Mouse (Mus musculus) stomach, embryonic 16.5 days (tissue): ENCODE results near the gene Celsr1. TPM values are rescaled to one million over a fixed set of nuclear protein-coding genes. Genes with fewer than 3 reads are reported as not detected.

Source experiments
- ATAC-seq: fragments of 200-750 bp; cut with Nextera tagmentation; 2 replicates; pipeline ENCODE4 v1.8.0; 2017; ENCODE audit warnings: moderate number of reproducible peaks, moderate TSS enrichment; ENCODE audit not compliant: insufficient read depth, low FRiP score
- H3K27ac ChIP-seq: fragments of 300-500 bp; sonication (generic); 2 replicates; pipeline ENCODE4 v1.5.1; 2014; ENCODE audit warnings: low read length
- H3K27me3 ChIP-seq: fragments of 300-500 bp; sonication (generic); 2 replicates; pipeline ENCODE4 v1.6.1; 2014; ENCODE audit warnings: low read length, control low read depth, mixed read lengths; ENCODE audit not compliant: control insufficient read depth, insufficient read depth
- H3K36me3 ChIP-seq: fragments of 300-500 bp; sonication (generic); 2 replicates; pipeline ENCODE4 v1.6.1; 2014; ENCODE audit warnings: low read length; ENCODE audit not compliant: control insufficient read depth, insufficient read depth
- H3K4me1 ChIP-seq: fragments of 300-500 bp; sonication (generic); 2 replicates; pipeline ENCODE4 v1.6.1; 2014; ENCODE audit warnings: low read length, control low read depth, mixed read lengths; ENCODE audit not compliant: control insufficient read depth, insufficient read depth
- H3K4me2 ChIP-seq: fragments of 300-500 bp; sonication (generic); 2 replicates; pipeline ENCODE4 v1.6.1; 2014; ENCODE audit warnings: low read depth, low read length, mixed read lengths
- H3K4me3 ChIP-seq: fragments of 300-500 bp; sonication (generic); replicated peaks from 2 replicates; pipeline ENCODE4 v1.5.1; 2014; ENCODE audit warnings: mild to moderate bottlenecking, low read length
- H3K9ac ChIP-seq: fragments of 300-500 bp; sonication (generic); 2 replicates; pipeline ENCODE4 v1.6.1; 2014; ENCODE audit warnings: low read length
- H3K9me3 ChIP-seq: fragments of 300-500 bp; sonication (generic); replicated peaks from 2 replicates; pipeline ENCODE4 v1.6.1; 2016; ENCODE audit warnings: low read length, control low read depth; ENCODE audit not compliant: control insufficient read depth
- WGBS: fragments of 180-500 bp; shearing (Covaris S2); extraction: QIAGEN DNeasy Blood & Tissue Kit; methylation state at CpG from one replicate; pipeline ENCODE4 v1.1.7; 2014; 5-methylcytosine and 5-hydroxymethylcytosine counted together
- polyA plus RNA-seq: library from polyadenylated mRNA; unstranded; fragments of >200 nt; fragmentation: Nextera tagmentation; extraction: Ambion mirVana; gene quantifications from 2 replicates; pipeline ENCODE4 v1.2.1, GENCODE M21; 2015

The Celsr1 gene
- polyA plus RNA-seq, 1 experiment from 2014 or later = 2.7 TPM

- H3K4me1 ChIP-seq = no peaks in the 10 kb centered on the region
- H3K27me3 ChIP-seq = no peaks in the 10 kb centered on the region
- no peaks in the 10 kb centered on the region for H3K9me3 ChIP-seq
- 83% methylated on average over 10 of the region's 10 CpGs for WGBS
- no peak overlapping the region for H3K4me2 ChIP-seq
- H3K9ac ChIP-seq = no peak overlapping the region
- H3K27ac ChIP-seq = no peak overlapping the region
- ATAC-seq = no peak
- H3K36me3 ChIP-seq = peaks cover 19% of the 10 kb centered on the region
- H3K4me3 ChIP-seq = no peak overlapping the region
Measured at GRCm38 (mm10) chr15:85897113-85897512, 136.5 kb downstream of the Celsr1 start.

GRCm38 (mm10) chr15:85896284-85896683, 137.3 kb downstream of the Celsr1 start:
- H3K4me3 ChIP-seq = no peak overlapping the region
- H3K27ac ChIP-seq = no peak overlapping the region
- H3K4me2 ChIP-seq = no peak overlapping the region
- no peak overlapping the region for H3K9ac ChIP-seq
- 13% methylated on average over 8 of the region's 8 CpGs for WGBS
- H3K36me3 ChIP-seq = peaks cover 19% of the 10 kb centered on the region
- ATAC-seq = peak; percentile 39; the same call in 1 of the 2 replicates
- H3K9me3 ChIP-seq = no peaks in the 10 kb centered on the region
- H3K4me1 ChIP-seq = no peaks in the 10 kb centered on the region
- H3K27me3 ChIP-seq = no peaks in the 10 kb centered on the region

DNA sequence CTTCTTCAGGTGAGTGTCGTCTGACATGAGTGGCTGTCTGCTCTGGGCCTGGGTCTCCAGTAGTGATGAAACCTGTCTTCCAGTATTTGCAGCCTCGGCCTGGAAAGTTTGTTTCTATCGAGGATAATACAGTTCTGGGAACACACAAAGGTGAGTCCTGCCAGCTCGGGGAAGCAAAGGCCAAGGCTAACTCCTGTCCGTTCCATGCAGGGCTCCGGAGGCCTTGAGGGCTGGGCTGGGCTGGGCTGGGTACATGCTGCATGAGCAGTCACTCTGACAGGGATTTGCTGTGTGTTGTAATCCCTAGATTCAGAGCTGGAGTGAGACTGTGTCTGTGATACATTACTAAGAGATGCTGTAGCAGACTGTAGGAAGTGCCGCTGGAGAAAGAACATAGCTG, 139.7 kb downstream of the Celsr1 start:
- Histone ChIP-seq H3K27ac (no peak overlapping the region), H3K4me3 (no peak overlapping the region), H3K27me3 (no peaks in the 10 kb centered on the region), H3K36me3 (peaks cover 22% of the 10 kb centered on the region), H3K9ac (no peak overlapping the region), H3K4me1 (no peaks in the 10 kb centered on the region), H3K4me2 (no peak overlapping the region), H3K9me3 (no peaks in the 10 kb centered on the region)
- WGBS = 85% methylated on average over 7 of the region's 7 CpGs
- ATAC-seq = no peak

GRCm38 (mm10) chr15:85892498-85893118, 141.0 kb downstream of the Celsr1 start:
- Histone ChIP-seq H3K4me3 (no peak overlapping the region), H3K27ac (no peak overlapping the region), H3K4me2 (no peak overlapping the region), H3K9ac (no peak overlapping the region), H3K9me3 (no peaks in the 10 kb centered on the region), H3K36me3 (peaks cover 23% of the 10 kb centered on the region), H3K4me1 (no peaks in the 10 kb centered on the region), H3K27me3 (no peaks in the 10 kb centered on the region)
- WGBS = 86% methylated on average over 13 of the region's 13 CpGs
- ATAC-seq = no peak

DNA sequence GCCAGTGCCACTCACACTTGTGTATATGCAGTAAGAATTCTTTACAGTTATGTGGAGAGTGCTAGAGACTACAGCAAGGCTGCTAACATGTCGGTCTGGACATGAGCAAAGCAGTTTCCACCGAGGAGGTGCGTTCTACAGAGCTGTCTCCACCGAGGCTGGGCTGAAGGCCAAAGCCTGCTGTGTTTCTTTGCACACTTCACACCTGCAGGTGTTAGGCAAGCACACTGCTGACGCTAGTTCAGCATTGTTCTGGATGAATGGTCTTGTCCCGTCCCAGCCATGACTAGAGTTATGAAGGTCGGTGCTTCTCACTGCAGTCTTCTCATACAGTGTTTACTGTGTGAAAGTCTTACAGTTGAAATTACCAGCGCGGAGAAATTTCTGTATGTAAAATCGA, 141.6 kb downstream of the Celsr1 start:
- Histone ChIP-seq H3K27ac (no peak overlapping the region), H3K9ac (no peak overlapping the region), H3K4me1 (no peaks in the 10 kb centered on the region), H3K4me2 (no peak overlapping the region), H3K4me3 (no peak overlapping the region), H3K27me3 (no peaks in the 10 kb centered on the region), H3K36me3 (peaks cover 25% of the 10 kb centered on the region), H3K9me3 (no peaks in the 10 kb centered on the region)
- WGBS = 78% methylated on average over 10 of the region's 10 CpGs
- ATAC-seq = no peak

DNA sequence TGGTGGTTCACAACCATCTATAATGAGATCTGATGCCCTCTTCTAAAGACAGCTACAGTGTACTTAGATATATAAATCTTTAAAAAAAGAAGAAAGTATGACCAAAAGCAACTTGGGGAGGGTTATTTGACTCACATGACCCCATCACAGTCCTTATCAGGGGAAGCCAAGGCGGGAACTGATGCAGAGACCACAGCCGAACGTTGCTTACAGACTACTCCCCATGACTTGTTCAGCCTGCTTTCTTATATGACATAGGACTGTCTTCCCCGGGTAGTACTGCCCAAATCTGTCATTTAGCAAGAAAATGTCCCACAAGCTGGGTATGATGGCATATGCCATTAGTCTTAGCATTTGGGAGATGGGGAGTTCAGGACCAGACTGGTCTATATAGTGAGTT, 144.3 kb downstream of the Celsr1 start:
- H3K36me3 ChIP-seq = peaks cover 19% of the 10 kb centered on the region; the same call in 1 of the 2 replicates
- WGBS = 83% methylated on average over 4 of the region's 4 CpGs

GRCm38 (mm10) chr15:85885606-85886005, 148.0 kb downstream of the Celsr1 start:
- Histone ChIP-seq H3K36me3 (peaks cover 19% of the 10 kb centered on the region), H3K9ac (no peak overlapping the region), H3K4me3 (no peak overlapping the region), H3K4me1 (no peaks in the 10 kb centered on the region), H3K27me3 (no peaks in the 10 kb centered on the region), H3K27ac (no peak overlapping the region), H3K9me3 (no peaks in the 10 kb centered on the region), H3K4me2 (no peak overlapping the region)
- WGBS = 85% methylated on average over 5 of the region's 5 CpGs
- ATAC-seq = no peak

More for the DNA sequence above, 144.3 kb downstream of the Celsr1 start:
- Histone ChIP-seq H3K4me1 (no peaks in the 10 kb centered on the region), H3K27me3 (no peaks in the 10 kb centered on the region), H3K9me3 (no peaks in the 10 kb centered on the region), H3K9ac (no peak overlapping the region), H3K4me3 (no peak overlapping the region), H3K4me2 (no peak overlapping the region), H3K27ac (no peak overlapping the region)
- ATAC-seq = no peak

DNA sequence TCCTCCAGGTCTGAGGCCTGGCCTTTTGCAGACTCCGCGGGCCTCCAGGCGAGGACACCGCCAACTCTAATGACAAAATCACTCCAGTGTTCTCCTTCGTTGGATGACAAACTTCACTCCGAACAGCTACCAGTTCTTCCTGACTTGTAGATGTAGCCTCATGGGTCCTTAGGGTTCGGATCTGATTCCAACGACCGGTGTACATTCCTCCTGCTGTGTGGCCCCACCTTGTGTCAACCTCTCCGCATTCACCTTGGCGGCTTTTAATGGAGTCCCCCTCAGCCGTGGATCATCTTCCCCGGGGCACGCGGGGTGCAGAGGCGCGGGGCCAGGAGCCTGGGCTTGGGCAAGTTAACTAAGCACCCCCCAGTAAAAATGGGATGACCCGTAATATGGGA, 154.1 kb downstream of the Celsr1 start:
- Histone ChIP-seq H3K36me3 (peaks cover 4% of the 10 kb centered on the region; the same call in 1 of the 2 replicates), H3K9ac (peak overlapping the region; percentile 92), H3K9me3 (no peaks in the 10 kb centered on the region), H3K27me3 (no peaks in the 10 kb centered on the region), H3K4me1 (peaks cover 6% of the 10 kb centered on the region), H3K4me2 (peak overlapping the region; percentile 82), H3K27ac (peak overlapping the region; percentile 88), H3K4me3 (peak overlapping the region; percentile 82)
- WGBS = under 1% methylated on average over 18 of the region's 18 CpGs
- peak; percentile 34; the same call in 1 of the 2 replicates for ATAC-seq

DNA sequence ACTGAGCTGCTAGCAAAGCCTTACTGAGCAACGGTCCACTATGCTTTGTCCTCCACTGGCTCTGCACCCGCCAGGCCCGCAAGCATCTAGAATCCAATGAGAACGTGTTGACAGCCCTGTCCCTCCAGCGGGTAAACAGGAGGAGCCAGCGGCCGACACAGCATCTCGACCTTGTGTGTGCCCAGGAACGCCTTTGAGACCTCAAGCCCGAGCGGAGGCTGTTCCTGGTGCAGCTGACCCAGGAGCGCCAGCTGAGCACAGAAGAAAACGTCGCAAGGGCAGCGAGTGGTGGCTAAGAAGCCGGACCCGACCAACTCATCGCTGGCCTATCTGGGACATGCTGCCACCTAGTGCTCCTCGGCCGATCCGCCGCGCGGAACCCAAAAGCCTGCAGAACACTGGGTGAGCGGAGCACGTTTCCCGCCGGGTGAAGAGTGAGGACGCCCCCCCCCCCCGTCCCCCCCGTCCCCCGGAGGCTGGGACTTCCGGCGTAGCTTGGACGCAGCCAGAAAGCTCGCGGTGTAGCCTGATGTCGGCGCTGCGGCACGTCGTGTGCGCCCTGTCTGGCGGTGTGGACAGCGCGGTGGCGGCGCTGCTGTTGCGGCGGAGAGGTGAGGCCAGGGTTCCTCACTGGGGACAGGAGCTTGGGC, 154.6 kb downstream of the Celsr1 start, which contains the start of gene Trmu:
TSS of gene Trmu (plus strand) at position 465 of the 650 bp plus-strand sequence.
- Histone ChIP-seq H3K9me3 (no peaks in the 10 kb centered on the region), H3K4me1 (peaks cover 6% of the 10 kb centered on the region), H3K9ac (peak within 1 kb of the TSS; percentile 92), H3K27ac (peak within 1 kb of the TSS; percentile 88), H3K27me3 (no peaks in the 10 kb centered on the region), H3K4me2 (peak within 1 kb of the TSS; percentile 84), H3K36me3 (peaks cover 4% of the 10 kb centered on the region; the same call in 1 of the 2 replicates), H3K4me3 (peak within 1 kb of the TSS; percentile 82)
- peak; percentile 96 for ATAC-seq
- WGBS = under 1% methylated on average over 43 of the region's 50 CpGs
